Mouse (Mus musculus): ENCODE data around the gene Crisp2. TPM values are rescaled to one million over a fixed set of nuclear protein-coding genes. Genes with fewer than 3 reads are reported as not detected.

Gene Crisp2
- 0.06 TPM in 1 of 2 replicates, not detected in the other for polyA plus RNA-seq (2012)

GRCm38 (mm10) chr17:40806953-40807572, at the start of gene Crisp2:
Gene Crisp2 (minus strand): TSS chr17:40807003.

GRCm38 (mm10) chr17:40810934-40811333, 4.1 kb upstream of the Crisp2 start, which contains the start of gene Rhag:
Gene Rhag (plus strand): TSS chr17:40811126.

GRCm38 (mm10) chr17:40726820-40727219, 80.0 kb downstream of the Crisp2 start, which contains the start of gene Esp1:
Gene Esp1 (plus strand): TSS chr17:40727120.

Other genes with a start within 250 kb of the Crisp2 start
- gene Esp6, start 245.5 kb downstream of the Crisp2 start, polyA plus RNA-seq (2012), result not detected in 2 replicates
- gene Esp4, start 208.4 kb downstream of the Crisp2 start, polyA plus RNA-seq (2012), result not detected in 2 replicates
- not detected in 2 replicates for gene Esp3, start 174.9 kb downstream of the Crisp2 start, polyA plus RNA-seq (2012)
- gene Esp1, start 79.9 kb downstream of the Crisp2 start, polyA plus RNA-seq (2012), result not detected in 2 replicates
- 1.7 TPM in 2 replicates for gene Rhag, start 4.1 kb upstream of the Crisp2 start, polyA plus RNA-seq (2012)
- gene 9130008F23Rik, start 73.6 kb upstream of the Crisp2 start, polyA plus RNA-seq (2012), result 7.3 and 9.7 TPM in 2 replicates
- gene Glyatl3, start 107.3 kb upstream of the Crisp2 start, polyA plus RNA-seq (2012), result not detected in 2 replicates
- gene Mut, start 127.7 kb upstream of the Crisp2 start, polyA plus RNA-seq (2012), result 1.1 and 2.1 TPM in 2 replicates
- 1.4 and 1.6 TPM in 2 replicates for gene Cenpq, start 128.0 kb upstream of the Crisp2 start, polyA plus RNA-seq (2012)